Mouse (Mus musculus) heart, postnatal 4 days (tissue): ENCODE measurements around the gene Mat1a. TPM values are rescaled to one million over a fixed set of nuclear protein-coding genes. Genes with fewer than 3 reads are reported as not detected.

Experiments used
- DNase-seq: peaks from one replicate; pipeline ENCODE4 v3.0.0; 2021
- total RNA-seq, 2 experiments: library from RNA; stranded (reverse); gene quantifications; 2 replicates each; pipeline ENCODE4 v1.2.3; 2021

Mat1a gene
- total RNA-seq: under 1 TPM in 1 of 2 experiments, not detected in 1; 0.19 TPM

DNA sequence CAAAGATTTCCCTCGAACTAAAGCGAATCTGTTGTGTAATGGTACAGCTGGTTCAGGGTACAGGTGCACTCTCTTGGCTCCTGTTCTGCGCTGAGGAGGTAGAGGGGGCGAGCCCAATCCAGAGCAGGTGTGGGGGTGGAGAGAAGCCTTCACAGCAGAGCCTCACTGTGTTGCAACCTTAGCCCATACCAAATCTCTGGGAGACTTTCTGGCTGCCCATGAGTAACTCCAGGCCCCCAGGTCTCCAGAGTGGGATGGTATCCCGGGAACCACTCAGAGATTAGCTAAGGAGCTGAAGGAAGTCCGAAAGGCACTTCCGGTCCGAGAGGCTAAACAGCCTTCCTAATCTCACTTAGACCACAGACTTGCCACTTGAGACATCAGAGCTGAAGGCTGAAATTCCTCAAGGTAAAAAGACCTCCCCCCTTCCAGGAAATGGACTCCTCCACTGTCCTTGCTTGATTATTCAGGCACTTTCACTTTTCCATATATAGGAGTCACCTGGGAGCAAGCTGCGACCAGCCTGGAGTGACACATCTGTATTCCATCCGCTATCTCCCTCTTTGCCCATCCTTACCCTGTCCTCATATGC, at the start of gene Mat1a:
Gene Mat1a (plus strand): TSS at position 183 of the 592 bp plus-strand sequence.
- DNase-seq: no peak

DNA sequence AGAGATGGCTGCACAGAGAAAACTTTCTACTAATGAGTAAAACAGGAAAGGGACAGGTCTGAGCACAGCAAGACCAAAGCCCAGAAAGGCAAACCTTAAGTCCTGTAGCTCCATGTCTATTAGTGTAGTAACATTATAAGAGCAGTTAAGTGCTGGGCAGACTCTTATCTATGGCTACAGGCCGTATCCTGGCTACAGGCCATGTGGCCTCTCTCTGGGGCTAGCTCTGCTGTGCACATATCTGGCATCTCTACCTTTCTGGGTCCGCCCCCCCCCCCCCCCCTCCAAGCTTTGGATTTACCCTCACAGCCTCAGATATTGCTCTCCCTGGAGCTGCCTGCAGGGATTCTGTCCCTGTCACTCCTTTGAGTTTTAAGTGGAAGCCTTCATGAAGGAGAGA, 39.7 kb upstream of the Mat1a start:
- DNase-seq: no peak

DNA sequence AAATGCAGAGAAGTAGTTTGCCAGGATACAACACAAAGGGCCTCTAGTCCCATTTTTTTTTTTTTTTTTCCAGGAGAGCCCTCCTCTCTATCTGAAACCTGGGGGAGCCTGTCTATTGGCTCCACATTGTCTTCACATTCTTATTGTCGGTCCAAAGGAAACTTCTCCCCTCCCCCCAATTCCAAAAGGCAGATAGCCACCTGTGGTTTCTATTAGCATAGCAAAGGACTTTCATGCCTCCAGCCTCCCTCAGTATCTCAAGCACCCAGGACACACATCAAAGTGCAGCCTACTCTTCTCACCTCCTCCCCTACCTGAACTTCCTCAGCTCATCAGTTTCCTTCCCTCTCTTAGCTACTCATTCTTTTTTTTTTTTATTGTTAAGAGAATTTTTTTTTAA, 38.4 kb upstream of the Mat1a start:
- no peak for DNase-seq

DNA sequence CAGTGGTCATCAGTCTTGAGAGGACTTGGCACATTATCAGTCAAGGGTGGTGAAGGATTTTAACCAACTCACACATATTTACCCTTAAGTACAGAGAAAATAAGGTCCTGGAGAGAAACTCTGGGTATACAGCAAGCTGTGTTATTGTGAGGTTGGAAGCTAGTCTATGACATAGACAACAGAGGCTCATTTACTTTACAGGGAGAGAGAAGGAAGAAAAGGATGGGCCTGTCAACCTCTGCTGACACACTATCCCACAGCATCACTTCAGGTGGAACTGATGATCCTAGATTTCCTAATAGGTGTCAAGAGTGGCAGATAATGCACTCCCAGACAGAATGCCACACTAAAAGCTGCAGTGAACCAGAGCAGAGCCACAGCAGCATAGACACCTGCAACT, 35.7 kb upstream of the Mat1a start, which contains the start of gene Dydc2:
Gene Dydc2 (minus strand): TSS at position 101 of the 400 bp plus-strand sequence.
- DNase-seq: no peak

DNA sequence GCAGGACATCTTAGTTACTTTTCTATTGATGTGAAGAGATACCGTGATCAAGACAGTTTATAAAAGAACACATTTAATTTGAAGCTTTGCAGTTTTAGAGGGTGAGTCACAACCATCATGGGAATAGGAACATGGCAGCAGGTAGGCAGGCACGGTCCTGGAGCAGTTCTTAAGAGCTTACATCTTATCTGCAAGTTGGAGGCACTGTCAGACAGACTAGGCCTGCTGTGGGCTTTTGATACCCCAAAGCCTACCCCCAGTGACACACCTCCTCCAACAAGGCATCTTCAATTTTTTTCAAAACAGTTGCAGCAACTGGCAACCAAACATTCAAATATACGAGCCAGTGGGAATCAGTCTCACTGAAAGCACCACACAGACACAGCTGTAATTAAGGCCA, 34.5 kb upstream of the Mat1a start:
- no peak for DNase-seq

DNA sequence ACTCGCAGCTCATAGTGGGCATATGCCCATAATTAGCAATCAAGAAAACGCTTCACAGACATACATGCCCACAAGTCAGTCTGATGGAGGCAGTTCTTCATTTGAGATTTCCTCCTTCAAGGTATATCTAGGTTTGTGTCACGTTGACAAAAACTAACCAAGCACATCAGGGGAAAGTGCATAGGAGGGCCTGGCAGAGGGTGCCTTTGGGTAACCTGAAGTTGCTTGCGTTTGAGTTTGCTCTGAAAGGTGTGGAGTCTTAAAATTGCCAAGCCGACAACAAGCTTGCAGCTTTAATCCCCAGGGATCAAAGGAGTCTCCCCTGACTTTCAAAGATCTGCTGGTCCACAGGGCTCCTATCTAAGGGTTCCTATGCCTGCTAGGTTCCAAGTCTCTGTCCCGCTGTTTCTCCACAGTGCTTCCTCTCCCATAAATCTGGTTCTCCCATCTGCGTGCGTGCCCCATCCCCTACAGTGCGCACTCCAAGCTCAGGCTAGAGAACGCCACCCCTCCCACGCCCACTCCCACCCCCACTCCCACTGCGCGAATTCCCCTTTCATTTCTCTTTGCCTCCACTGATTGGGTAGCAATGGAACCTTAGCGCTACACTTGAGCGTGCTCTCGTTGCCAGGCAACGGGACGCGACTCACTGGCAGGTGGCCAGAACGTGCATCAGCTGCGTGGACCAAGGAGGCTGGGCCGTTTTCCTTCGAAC, 32.4 kb upstream of the Mat1a start, which contains the start of gene Dydc1:
Gene Dydc1 (plus strand): TSS at position 683 of the 715 bp plus-strand sequence.
- peak; percentile 73 for DNase-seq

DNA sequence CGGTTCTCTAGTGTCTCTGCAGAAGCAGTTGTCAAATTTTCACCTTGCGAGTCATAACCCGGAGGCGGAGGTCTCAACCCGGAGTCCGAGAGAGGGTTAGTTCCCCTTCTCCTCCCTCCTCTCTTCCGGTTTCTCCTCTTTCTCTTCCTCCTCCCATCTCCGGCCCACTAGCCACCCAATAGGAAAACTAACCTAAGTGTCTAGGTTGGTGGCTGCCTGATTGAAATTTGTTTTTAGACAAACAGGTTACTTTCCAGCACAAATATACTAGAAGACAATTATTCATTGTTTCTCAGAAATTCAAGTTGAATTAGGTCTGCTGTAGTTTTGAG, 31.9 kb upstream of the Mat1a start:
- DNase-seq: no peak

DNA sequence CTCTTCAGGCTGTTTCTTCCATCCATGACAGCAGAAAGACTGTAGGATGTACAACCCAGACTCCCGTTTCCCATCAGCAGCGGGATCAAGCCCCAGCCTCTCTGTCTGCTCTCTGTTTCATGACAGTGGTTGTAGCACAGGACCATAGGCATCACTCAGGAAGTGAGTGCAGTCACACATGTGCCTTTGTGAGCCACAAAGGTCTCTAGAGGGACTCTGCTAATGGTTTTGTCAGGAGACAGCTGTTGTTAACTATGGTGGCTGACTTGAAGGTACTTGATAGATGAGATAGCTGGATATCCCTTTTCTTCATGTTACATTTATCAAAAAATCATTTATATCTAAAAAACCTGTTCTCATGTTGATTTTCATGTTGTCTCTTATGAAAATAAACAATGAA, 22.4 kb upstream of the Mat1a start:
- DNase-seq: no peak

DNA sequence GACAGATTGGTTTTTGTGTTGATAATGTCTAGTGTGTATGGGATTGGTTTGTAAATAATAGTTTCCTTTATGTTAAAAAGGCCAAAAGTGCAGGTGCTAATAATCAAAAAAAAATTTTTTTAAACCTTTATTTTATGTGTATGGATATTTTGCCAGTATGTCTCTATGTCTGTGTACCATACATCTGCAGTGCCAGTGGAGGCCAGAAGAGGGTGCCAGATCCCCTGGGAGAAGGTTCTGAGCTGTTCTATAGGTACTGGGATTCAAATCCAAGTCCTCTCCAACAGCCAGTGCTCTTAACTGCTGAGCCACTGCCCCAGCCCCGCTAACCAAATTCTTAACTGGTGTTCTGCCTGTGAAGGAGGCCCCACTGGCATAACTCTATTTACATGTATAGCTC, 17.3 kb upstream of the Mat1a start:
- peak; percentile 9 for DNase-seq

DNA sequence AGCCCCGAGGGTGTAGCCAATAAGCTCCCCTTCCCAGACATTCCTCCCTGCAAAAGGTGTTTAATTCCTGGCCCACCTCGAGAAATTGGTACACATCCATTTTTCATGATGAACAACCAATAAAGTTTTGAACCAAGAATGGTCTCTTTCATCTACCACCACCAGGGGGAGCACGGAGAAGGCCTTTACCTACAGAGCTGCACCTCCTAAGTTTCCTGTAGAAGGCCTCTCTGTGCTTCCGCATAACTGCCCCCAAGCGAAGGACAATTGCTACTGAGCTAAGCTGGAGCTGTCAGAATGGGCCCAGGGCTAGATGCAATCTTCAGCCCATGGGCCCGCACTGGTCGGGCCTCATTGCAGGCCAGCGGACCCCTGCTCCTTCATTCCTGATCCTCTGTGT, 14.1 kb upstream of the Mat1a start:
- peak; percentile 21 for DNase-seq

DNA sequence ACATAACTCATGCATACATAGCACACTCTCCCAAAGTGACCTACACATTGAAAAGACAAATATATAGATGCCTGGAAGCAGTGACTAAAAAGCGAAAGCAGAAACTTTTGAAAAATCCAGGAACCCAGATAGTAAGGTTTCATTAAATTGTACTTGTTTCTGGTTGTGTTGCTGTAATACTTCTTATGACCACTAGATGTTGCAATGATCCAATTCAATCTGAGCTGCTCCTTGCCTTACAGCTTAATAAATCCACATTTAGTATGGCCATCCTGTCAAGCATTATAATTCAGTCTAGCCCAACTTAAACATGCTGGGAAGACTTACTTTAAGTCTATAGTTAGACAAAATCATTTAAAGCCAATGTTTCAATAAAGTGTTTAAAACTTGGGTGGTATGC, 10.7 kb upstream of the Mat1a start:
- DNase-seq: no peak

DNA sequence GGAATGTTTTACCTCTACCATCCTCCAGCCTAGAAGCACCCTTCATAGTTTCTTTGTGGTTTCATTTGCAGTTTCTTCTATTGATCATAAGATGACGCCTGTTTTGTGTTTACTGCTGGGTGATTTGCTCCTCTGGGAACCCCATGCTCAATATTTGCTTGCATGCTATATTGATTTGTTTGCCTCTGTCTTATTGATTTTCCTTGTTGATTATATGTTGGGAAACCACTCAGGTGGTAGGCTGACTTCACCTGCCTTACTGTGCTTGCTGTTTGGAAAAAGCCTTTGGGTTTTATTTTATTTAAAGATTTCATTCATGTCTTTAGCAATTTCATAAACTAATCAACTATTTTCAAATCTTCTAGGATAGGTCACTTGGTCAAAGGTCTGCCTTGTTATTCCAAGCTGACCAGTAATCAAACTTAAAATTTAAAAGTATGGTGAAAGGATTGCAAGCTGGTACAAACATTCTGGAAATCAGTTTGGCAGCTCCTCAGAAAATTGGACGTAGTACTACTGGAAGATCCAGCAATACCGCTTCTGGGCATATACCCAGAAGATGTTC, 8.5 kb upstream of the Mat1a start:
- DNase-seq: no peak

DNA sequence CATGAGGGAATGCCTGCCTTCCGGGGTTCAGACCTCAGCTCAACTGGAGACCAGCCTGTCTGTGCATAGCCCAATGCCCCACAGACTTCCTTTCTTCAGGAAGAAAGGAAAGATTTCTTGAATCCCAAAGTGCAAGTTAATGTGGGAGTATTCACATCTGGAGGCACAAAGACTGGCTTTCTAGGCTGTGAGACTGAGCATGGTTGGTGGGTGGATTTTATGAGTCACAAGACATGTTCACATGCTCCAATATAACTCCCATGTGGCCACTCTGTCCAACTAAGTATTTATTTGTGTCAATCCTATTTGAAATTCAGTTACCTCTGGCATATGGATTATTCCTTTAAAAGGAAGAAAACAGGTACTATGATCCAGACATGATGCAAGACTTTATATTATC, 6.1 kb upstream of the Mat1a start:
- DNase-seq: no peak

DNA sequence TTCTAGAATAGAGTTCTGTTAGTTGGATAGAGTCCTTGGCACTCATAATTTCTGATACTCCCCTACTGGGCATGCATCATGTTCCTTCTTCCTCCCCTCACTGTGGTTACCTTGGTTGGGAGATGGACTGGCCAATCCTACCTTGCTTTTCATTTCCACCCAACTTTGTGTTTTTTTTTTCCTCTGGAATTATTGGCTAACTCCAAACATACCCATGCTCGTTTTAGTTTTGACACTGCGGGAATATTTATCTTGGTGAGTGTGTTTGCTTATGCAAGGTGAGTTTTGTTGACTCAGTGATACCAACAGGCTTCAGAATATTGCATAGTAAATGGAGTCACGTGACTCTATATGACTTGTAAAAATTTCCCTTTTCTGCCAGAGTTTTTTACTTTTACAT, 4.1 kb upstream of the Mat1a start:
- no peak for DNase-seq

DNA sequence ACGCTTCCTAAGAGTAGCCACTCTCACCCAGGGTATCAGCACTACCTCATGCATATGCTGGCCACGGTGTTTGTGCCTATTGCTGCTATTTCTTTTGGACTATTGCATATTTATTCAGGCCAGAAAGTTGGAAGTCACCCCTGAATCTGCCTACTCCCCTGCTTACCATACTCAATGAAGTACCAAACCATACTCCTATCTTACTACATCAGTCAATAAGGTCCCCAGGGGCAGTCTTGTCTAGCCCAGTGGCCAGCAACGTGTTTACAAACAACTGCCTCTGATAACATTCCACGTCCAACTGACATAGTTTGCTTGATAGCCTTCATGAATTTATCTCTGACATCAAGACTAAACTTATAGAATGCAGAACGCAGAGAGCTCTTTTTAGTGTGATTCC, 3.6 kb upstream of the Mat1a start:
- DNase-seq: no peak

DNA sequence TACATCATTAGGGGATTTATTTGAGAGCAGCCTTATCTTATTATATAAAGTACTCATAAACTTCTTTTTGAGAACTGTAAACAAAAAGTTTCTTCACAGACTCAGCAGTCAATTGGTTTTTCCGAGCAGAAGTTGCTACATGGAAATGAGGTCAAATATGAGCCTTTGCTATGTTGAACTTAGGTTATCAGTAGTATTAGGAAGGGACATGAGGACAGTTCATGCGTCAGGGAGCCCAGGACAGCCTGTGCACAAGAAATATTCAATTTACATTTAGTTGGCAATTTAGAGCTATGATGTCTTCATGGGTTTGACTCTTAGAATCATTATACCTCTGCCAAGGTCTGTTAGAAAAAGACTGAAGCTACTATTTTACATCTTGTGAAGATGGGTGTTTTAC, 2.6 kb upstream of the Mat1a start:
- DNase-seq: no peak

DNA sequence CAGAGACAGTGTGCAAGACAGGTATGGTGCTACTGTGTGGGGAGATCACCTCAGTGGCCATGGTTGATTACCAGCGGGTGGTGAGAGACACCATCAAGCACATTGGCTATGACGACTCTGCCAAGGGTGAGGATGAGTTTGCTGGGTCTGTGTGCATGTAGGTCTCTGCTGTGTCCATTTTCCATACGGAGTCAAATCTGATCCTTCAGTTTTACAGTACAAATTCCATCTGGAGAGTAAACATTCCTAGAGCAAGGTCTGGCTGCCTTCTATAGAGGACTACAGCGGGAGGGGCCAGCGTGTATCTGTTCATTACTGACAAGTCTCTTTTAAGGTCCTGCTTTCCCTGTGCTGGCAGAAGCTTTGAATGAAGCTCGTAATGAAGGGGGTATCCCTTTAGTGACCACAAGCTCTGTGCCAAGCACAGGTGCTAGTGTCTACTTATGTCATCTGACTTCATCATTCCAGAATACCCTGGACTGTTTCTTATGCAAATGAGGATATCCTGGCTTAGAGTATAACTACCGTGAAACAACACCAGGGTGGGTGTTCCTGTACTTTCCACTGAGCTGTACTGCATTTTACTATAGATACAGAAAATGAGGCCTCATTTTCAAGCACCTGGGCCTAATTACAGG, 6.3 kb downstream of the Mat1a start:
- DNase-seq: no peak

DNA sequence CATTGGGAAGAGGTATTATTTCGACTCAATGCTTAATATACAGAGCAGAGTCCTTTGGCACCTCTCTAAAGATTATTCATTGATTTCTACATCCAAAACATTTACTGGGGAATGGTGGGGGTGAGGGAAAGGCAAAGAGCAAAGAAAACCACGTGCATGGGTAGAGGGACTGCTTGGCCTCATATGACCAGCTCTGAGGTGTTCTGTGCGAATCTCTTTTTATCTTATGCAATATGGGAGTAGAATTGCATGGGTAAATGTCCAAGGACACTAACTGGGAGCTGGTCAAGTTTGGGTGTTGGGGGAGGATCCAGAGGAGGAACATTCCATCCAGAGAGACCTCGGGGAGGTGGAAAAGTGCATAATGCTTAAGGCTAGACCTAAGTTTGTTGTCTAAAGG, 8.1 kb downstream of the Mat1a start:
- DNase-seq: no peak

DNA sequence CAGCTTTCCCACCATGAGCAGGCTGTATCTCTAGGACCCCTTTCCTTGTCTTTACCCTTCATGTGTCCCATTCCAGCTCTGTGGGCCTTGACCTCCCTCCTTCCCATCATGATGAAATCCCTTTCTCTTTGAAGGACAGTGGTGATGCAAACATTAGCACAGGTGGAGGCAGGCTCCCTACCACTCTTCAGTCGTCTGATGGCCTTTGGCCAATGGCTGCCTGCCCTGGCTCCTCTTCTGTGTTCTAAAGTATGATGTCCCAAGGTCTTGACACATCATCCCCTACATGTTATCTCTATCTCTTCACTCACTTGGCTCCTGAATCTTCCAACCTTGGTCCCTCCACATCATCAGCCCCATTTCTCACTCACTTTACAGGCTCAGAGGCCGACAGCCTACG, 11.4 kb downstream of the Mat1a start:
- no peak for DNase-seq

DNA sequence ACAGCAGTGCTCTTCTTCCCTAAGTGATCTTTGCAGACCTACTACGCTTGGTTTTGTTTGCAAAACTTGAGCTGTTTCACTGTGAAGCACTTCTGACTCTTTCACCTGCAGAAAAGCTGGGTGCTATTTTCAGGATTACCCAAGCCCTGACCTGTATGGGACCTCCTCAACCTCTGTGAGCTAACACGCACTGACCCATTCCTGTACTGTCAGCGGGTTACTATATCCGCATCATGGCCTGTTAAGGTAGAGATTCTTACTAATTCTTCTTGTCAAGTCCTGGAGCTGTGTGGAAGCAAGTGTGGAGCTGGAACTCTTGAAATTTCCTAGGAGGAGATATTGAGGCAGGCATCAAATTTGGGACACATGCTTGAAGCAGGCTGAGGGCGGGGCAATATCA, 19.8 kb downstream of the Mat1a start:
- DNase-seq: no peak

DNA sequence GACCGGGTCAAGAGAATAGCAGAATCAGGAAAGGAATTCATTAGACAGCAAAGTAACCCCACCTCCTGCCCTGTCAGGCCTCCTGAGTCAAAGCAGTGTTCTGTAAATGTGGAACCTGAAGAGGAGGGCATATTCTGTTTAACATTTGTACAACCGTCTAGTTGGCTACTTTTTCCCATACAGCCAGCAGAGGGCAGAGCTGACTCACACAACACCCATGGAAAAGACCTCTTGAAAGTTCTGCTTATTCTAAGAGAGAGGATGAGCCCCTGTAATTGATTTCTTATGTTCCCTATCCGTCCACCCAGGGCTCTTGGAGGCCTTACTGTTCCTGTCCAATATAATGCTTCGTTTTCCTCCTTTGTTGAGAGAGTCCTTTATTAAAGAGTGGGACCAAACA, 23.2 kb downstream of the Mat1a start:
- DNase-seq: peak; percentile 22

DNA sequence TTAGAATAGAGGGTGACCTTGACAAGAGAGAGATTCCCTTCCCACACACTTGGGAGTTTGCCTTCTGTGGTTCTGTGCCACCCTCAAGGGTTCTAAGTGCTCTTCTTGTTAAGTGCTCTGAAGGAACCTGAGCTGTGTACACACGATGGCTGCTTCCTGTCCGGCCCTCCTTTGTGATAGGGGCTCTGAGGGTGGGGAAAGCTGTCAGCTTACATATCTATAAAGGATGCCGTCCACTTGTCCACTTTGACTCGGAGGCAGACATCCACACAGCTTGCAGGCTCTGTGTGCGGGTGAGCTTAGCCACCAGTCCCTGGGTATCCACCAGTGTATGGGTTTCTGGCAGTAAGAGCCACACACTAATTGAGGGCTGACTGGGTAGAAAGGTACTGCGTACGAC, 26.7 kb downstream of the Mat1a start, which contains the start of gene Sftpa1:
Gene Sftpa1 (plus strand): TSS at position 243 of the 400 bp plus-strand sequence.
- no peak for DNase-seq

DNA sequence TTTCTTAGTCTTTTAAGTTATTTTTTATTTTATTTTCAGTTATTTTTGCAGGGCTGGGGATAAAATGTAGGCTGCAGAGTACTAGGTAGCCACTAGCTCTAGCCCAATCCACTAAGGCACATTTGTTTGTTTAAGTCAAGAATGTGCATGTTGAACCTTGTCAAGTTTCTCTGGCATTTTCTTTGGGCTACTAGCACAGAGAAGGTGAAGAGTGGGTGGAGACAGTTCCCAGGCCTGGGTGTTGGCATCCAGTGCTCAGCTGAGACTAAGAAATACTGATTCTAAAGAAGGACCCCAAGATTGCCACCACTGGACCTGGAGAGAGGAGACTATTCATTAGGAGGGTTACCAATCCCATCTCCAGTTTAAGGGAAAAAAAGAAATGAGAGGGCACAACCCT, 32.2 kb downstream of the Mat1a start:
- DNase-seq: no peak

DNA sequence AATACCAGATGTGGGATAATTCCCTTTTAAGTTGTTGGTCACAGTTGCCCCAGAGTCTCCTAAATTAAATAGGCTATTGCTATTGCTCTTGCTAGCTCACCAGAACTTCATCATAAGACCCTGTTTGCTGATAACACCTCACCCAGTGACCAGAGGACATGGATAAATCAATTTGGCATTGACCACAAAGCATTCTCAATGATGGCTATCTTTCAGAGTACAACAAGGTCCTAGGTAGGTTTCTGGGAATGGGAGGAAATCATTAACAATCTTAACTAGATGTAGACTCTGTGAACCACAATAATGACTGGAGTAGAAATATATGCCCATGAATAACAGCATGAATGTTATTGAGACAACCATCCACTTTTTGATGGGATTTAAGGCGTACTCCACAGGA, 35.9 kb downstream of the Mat1a start:
- DNase-seq: no peak
